Mouse (Mus musculus) hindlimb bud, embryonic 11.5 days (tissue): ENCODE results near the gene Sox9.

ENCODE experiments used
- DNase-seq: peaks from one replicate; pipeline ENCODE4 v3.0.0-alpha.2; 2012; ENCODE audit warnings: low read depth, low spot score; ENCODE audit errors: extremely low spot score

The Sox9 gene

GRCm38 (mm10) chr11:112781994-112782356, at the start of gene Sox9:
TSS of gene Sox9 (plus strand) at chr11:112782224.
- peak; percentile 74 for DNase-seq

- DNase-seq: no peak
Measured at GRCm38 (mm10) chr11:112732401-112732800, 49.6 kb upstream of the Sox9 start.

GRCm38 (mm10) chr11:112737071-112737470, 45.0 kb upstream of the Sox9 start:
- no peak for DNase-seq

- DNase-seq: no peak
Measured at GRCm38 (mm10) chr11:112739681-112740080, 42.3 kb upstream of the Sox9 start.

- DNase-seq: no peak
Measured at GRCm38 (mm10) chr11:112756516-112756915, 25.5 kb upstream of the Sox9 start.

- no peak for DNase-seq
Measured at GRCm38 (mm10) chr11:112758056-112758455, 24.0 kb upstream of the Sox9 start.

GRCm38 (mm10) chr11:112766956-112767355, 15.1 kb upstream of the Sox9 start:
- DNase-seq: no peak

- no peak for DNase-seq
Measured at GRCm38 (mm10) chr11:112767531-112768041, 14.4 kb upstream of the Sox9 start.

- no peak for DNase-seq
Measured at GRCm38 (mm10) chr11:112772791-112773355, 9.2 kb upstream of the Sox9 start.

- DNase-seq: no peak
Measured at GRCm38 (mm10) chr11:112779762-112780161, 2.3 kb upstream of the Sox9 start.

- DNase-seq: no peak
Measured at GRCm38 (mm10) chr11:112780394-112780920, 1.6 kb upstream of the Sox9 start.

- DNase-seq: no peak
Measured at GRCm38 (mm10) chr11:112781035-112781911, 751 bp upstream of the Sox9 start.

GRCm38 (mm10) chr11:112782357-112783121, 515 bp downstream of the Sox9 start:
- no peak for DNase-seq

- DNase-seq: no peak
Measured at GRCm38 (mm10) chr11:112783401-112784346, 1.6 kb downstream of the Sox9 start.

- DNase-seq: no peak
Measured at GRCm38 (mm10) chr11:112784347-112784902, 2.4 kb downstream of the Sox9 start.

GRCm38 (mm10) chr11:112784903-112785381, 2.9 kb downstream of the Sox9 start:
- DNase-seq: no peak

GRCm38 (mm10) chr11:112785581-112785980, 3.6 kb downstream of the Sox9 start:
- no peak for DNase-seq

GRCm38 (mm10) chr11:112786427-112786826, 4.4 kb downstream of the Sox9 start:
- no peak for DNase-seq

- DNase-seq: no peak
Measured at GRCm38 (mm10) chr11:112788296-112788695, 6.3 kb downstream of the Sox9 start.

- DNase-seq: no peak
Measured at GRCm38 (mm10) chr11:112796379-112796778, 14.4 kb downstream of the Sox9 start.
